Mouse (Mus musculus): ENCODE results near the gene Tnfaip6.

GRCm38 (mm10) chr2:52042714-52043113 is 4.9 kb downstream of the Tnfaip6 start:
- TF ChIP-seq CTCF (IDR thresholded peaks at IDR 0.05; ENCODE audit: low read depth): no peak
- TF ChIP-seq EP300 (IDR thresholded peaks at IDR 0.05; ENCODE audit: low read depth): no peak
